Mouse (Mus musculus) brain, embryonic 14.5 days (tissue): ENCODE measurements around the gene Baiap2l1.

Experiments
- CTCF ChIP-seq: fragments of 200-500 bp; IDR thresholded peaks from 2 replicates; pipeline ENCODE4 v1.5.1; 2012; ENCODE audit warnings: inconsistent platforms, mild to moderate bottlenecking, moderate library complexity, borderline replicate concordance; ENCODE audit not compliant: insufficient read depth, insufficient read length; ENCODE audit errors: extremely low read depth
- POLR2A ChIP-seq: fragments of 200-500 bp; IDR thresholded peaks from 2 replicates; pipeline ENCODE4 v1.6.1; 2012; ENCODE audit warnings: mild to moderate bottlenecking, inconsistent platforms, borderline replicate concordance; ENCODE audit not compliant: poor library complexity, insufficient read depth, insufficient read length, severe bottlenecking; ENCODE audit errors: extremely low read depth

GRCm38 (mm10) chr5:144222811-144223502 is 135.0 kb downstream of the Baiap2l1 start:
- TF ChIP-seq CTCF (no peak), POLR2A (no peak)
